Mouse (Mus musculus) stomach, embryonic 16.5 days (tissue): Measurements from ENCODE around the gene Chst15. TPM values are rescaled to one million over a fixed set of nuclear protein-coding genes. Genes with fewer than 3 reads are reported as not detected.

Experiments
- ATAC-seq: fragments of 200-750 bp; cut with Nextera tagmentation; 2 replicates; pipeline ENCODE4 v1.8.0; 2017; ENCODE audit warnings: moderate number of reproducible peaks, moderate TSS enrichment; ENCODE audit not compliant: insufficient read depth, low FRiP score
- H3K27ac ChIP-seq: fragments of 300-500 bp; sonication (generic); 2 replicates; pipeline ENCODE4 v1.5.1; 2014; ENCODE audit warnings: low read length
- H3K27me3 ChIP-seq: fragments of 300-500 bp; sonication (generic); 2 replicates; pipeline ENCODE4 v1.6.1; 2014; ENCODE audit warnings: low read length, control low read depth, mixed read lengths; ENCODE audit not compliant: control insufficient read depth, insufficient read depth
- H3K36me3 ChIP-seq: fragments of 300-500 bp; sonication (generic); 2 replicates; pipeline ENCODE4 v1.6.1; 2014; ENCODE audit warnings: low read length; ENCODE audit not compliant: control insufficient read depth, insufficient read depth
- H3K4me1 ChIP-seq: fragments of 300-500 bp; sonication (generic); 2 replicates; pipeline ENCODE4 v1.6.1; 2014; ENCODE audit warnings: low read length, control low read depth, mixed read lengths; ENCODE audit not compliant: control insufficient read depth, insufficient read depth
- H3K4me2 ChIP-seq: fragments of 300-500 bp; sonication (generic); 2 replicates; pipeline ENCODE4 v1.6.1; 2014; ENCODE audit warnings: low read depth, low read length, mixed read lengths
- H3K4me3 ChIP-seq: fragments of 300-500 bp; sonication (generic); replicated peaks from 2 replicates; pipeline ENCODE4 v1.5.1; 2014; ENCODE audit warnings: mild to moderate bottlenecking, low read length
- H3K9ac ChIP-seq: fragments of 300-500 bp; sonication (generic); 2 replicates; pipeline ENCODE4 v1.6.1; 2014; ENCODE audit warnings: low read length
- H3K9me3 ChIP-seq: fragments of 300-500 bp; sonication (generic); replicated peaks from 2 replicates; pipeline ENCODE4 v1.6.1; 2016; ENCODE audit warnings: low read length, control low read depth; ENCODE audit not compliant: control insufficient read depth
- WGBS: fragments of 180-500 bp; shearing (Covaris S2); extraction: QIAGEN DNeasy Blood & Tissue Kit; methylation state at CpG from one replicate; pipeline ENCODE4 v1.1.7; 2014; 5-methylcytosine and 5-hydroxymethylcytosine counted together
- polyA plus RNA-seq: library from polyadenylated mRNA; unstranded; fragments of >200 nt; fragmentation: Nextera tagmentation; extraction: Ambion mirVana; gene quantifications from 2 replicates; pipeline ENCODE4 v1.2.1, GENCODE M21; 2015

Gene Chst15
- polyA plus RNA-seq, 1 experiment from 2014 or later: 25.5 TPM

DNA sequence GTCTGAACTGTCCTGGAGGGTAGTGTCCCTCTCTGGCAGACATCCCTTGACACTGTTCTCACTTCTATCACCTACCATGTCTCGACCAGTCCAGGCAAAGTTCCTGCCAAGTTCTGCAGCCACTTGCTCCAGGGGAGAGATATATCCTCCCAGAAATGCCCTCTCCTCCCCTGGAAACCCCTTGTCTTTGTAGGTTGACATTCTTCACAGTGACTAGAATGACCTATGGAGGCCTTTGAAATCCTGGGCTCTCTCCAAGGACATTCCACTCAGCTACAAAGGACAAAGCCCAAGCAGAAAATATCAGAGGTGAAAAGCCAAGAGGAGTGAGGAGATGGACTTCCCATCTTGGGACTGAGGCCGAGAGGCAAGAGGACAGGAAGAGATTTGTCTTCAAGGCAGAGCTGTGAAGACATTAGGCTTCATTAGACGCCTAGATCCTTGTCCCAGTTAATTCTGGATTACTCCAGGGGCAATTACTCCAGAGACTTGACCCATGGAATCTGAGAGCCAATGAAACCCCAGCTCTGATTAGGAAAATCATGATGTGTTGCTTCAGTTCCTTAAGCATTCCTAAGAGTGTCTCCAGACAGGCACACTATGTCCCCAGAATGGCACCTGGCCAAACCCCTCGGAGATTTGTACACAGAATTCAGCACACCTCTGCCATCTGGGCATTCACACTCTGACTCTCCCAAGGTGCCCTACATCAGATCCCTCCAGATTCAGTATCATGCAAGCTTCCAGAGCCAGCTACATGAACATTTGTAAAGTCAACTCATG lies 20.2 kb downstream of the Chst15 start:
- Histone ChIP-seq H3K4me3 (no peak overlapping the region), H3K27me3 (no peaks in the 10 kb centered on the region), H3K4me1 (peaks cover 28% of the 10 kb centered on the region), H3K27ac (no peak overlapping the region), H3K4me2 (no peak overlapping the region), H3K9me3 (no peaks in the 10 kb centered on the region), H3K9ac (no peak overlapping the region), H3K36me3 (no peaks in the 10 kb centered on the region)
- no peak for ATAC-seq
- WGBS: 64% methylated on average over 4 of the region's 4 CpGs

DNA sequence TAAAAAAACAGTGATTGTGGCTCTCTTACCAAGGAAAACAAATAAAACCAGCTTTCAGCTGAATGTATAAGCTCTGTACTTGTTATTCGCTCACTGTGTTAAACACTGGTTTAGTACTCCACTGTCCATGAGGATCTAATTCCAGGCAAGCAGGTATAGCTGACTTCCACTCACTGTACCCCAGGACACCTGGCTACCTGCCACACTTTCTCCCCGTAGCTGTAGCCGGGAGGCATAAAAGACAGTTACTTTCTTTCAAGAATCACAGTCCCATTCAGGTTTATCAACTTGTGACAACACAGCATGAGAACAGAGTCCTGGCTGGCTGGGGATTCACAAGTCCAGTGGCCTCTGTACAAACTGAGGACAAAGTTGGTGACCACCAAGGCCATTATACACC lies 20.9 kb downstream of the Chst15 start:
- Histone ChIP-seq H3K36me3 (no peaks in the 10 kb centered on the region), H3K4me1 (peaks cover 21% of the 10 kb centered on the region), H3K27me3 (no peaks in the 10 kb centered on the region), H3K4me3 (no peak overlapping the region), H3K9ac (no peak overlapping the region), H3K4me2 (no peak overlapping the region), H3K9me3 (no peaks in the 10 kb centered on the region), H3K27ac (no peak overlapping the region)
- no peak for ATAC-seq
- WGBS: 66% methylated on average over 3 of the region's 3 CpGs

DNA sequence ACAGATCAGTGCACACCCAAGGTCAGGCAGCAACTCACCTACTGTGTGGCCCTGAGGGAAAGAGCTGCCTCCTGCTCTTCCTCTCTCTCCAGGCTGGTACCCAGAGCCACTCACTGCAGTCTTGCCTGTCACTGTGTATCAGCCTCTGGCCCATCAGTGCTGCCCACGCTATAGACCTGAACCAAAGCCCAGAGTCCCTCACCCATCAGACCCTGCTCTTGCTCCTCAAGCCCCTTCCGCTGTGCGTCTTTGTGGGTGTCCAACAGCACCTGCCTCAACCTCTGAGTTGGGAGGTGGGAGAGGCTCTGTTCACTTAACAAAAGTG lies 29.7 kb downstream of the Chst15 start:
- H3K36me3 ChIP-seq: no peaks in the 10 kb centered on the region
- H3K27me3 ChIP-seq: no peaks in the 10 kb centered on the region
- H3K4me3 ChIP-seq: no peak overlapping the region
- peak overlapping the region; percentile 31 for H3K4me2 ChIP-seq
- WGBS: 65% methylated on average over 3 of the region's 3 CpGs
- peak overlapping the region; percentile 22 for H3K9ac ChIP-seq
- H3K4me1 ChIP-seq: peaks cover 54% of the 10 kb centered on the region
- peak overlapping the region; percentile 89 for H3K27ac ChIP-seq
- no peaks in the 10 kb centered on the region for H3K9me3 ChIP-seq
- no peak for ATAC-seq

DNA sequence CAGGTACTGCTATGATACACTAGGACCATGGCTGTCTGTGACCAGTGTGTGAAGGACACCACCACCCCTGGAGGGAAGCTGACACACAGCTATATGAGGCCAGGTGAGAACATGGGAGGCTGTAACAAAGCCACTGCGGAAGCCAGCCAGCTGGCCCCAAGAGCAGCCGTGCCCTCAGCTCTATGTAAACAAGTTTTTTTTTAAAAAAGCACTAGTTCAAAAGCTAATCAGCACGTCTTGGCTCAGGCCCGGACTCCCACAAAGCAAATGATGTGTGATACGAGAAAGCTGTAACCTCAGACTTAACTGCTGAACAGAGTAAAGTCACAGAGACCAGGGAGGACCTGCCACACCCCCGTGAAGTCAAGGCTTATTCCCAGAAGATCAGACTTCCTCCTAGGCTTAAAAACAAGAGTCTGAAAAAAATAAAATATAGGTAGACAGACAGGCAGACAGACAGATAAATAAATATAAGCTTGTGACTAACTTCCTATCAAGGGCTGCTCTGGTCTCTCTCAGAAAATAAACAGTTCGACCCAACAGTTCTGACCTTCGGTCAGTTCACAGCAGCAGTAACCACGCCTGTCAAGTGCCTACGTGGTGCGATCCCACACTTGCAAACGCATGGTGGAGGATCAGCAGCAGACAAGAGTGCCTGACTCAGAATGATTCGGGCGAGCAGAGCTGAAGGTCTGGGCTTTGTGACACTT lies 30.2 kb downstream of the Chst15 start:
- Histone ChIP-seq H3K9me3 (no peaks in the 10 kb centered on the region), H3K9ac (peak overlapping the region; percentile 22), H3K4me1 (peaks cover 58% of the 10 kb centered on the region), H3K27me3 (no peaks in the 10 kb centered on the region), H3K4me3 (no peak overlapping the region), H3K36me3 (no peaks in the 10 kb centered on the region), H3K27ac (peak overlapping the region; percentile 89), H3K4me2 (peak overlapping the region; percentile 31)
- WGBS: 15% methylated on average over 14 of the region's 14 CpGs
- ATAC-seq: peak; percentile 75

DNA sequence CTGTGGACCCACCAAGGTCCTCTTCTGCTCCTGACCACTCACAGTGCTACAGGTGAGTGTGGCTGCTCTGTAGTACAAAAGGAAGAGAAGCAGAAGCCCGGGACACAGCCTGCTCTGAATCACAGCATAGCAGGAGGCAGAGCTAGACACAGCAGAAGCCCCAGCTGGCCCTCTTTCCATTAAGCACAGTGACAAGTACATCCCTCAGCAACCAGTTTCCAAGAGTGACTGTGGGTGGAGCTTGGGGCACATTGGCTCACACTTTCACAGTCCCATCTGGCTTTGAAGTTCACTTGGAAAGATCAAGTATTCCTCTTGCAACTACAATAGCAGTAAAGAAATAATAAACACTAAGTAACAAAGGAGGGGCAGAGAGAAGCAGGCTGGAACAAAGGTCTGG lies 32.2 kb downstream of the Chst15 start:
- no peak overlapping the region for H3K9ac ChIP-seq
- H3K9me3 ChIP-seq: no peaks in the 10 kb centered on the region
- peak overlapping the region; percentile 89 for H3K27ac ChIP-seq
- no peaks in the 10 kb centered on the region for H3K36me3 ChIP-seq
- H3K4me1 ChIP-seq: peaks cover 56% of the 10 kb centered on the region
- H3K27me3 ChIP-seq: no peaks in the 10 kb centered on the region
- H3K4me3 ChIP-seq: no peak overlapping the region
- WGBS: 20% methylated on average over 1 of the region's 1 CpGs
- peak; percentile 33 for ATAC-seq
- H3K4me2 ChIP-seq: no peak overlapping the region

DNA sequence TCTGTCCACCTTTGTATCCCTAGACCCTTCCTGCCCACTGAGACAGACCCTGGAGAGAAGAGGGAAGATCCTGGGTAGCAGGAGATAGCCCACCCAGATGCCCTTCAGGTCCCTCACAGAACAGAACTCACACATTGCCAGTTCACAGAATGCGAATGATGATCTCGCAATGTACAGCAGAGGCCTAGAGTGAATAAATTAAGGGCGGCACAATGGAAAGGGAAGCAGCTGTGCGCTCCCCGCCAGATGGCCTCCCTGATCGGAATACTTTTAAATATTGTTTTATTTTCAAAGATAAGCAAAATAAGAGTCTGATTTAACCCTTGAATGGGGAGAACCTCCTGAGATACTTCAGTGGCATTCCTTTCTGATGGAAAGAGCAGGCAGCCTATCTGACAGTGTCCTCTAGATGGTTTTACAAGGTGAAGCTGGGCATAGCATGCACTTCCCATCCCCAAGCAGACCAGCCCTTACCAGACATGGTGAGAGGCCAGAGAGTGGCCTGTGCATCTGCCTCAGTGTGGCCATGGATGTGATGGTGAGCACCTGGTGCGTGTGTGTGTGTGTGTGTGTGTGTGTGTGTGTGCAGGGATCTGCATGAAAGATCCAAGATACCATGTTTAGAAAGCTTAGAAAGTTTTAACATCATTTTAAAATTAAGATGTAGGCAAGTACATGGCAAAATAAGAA lies 32.8 kb downstream of the Chst15 start:
- H3K9ac ChIP-seq: no peak overlapping the region
- H3K36me3 ChIP-seq: no peaks in the 10 kb centered on the region
- H3K4me2 ChIP-seq: no peak overlapping the region
- no peaks in the 10 kb centered on the region for H3K9me3 ChIP-seq
- H3K27me3 ChIP-seq: no peaks in the 10 kb centered on the region
- no peak for ATAC-seq
- no peak overlapping the region for H3K4me3 ChIP-seq
- H3K4me1 ChIP-seq: peaks cover 56% of the 10 kb centered on the region
- H3K27ac ChIP-seq: peak overlapping the region; percentile 89
- 37% methylated on average over 7 of the region's 7 CpGs for WGBS

DNA sequence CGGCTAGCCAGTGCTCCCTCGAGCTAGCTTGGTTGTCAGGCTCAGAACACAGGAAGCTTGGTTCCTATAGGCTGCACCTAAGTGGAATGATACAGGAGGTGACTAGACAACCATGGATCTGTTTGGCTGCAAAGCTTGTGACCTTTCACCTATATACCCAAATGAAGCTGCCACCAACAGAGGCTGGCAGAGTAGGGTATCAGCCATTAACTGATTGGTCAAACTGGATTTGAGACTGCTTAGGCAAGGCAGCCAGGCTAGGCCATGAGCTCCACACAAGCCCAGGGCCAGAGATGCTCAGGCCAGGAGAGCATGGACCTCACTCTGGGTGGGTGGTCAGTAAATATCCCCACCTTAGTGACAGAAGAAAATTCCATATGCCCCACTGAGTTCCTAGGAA lies 34.5 kb downstream of the Chst15 start:
- H3K4me1 ChIP-seq: peaks cover 45% of the 10 kb centered on the region
- 88% methylated on average over 2 of the region's 2 CpGs for WGBS

DNA sequence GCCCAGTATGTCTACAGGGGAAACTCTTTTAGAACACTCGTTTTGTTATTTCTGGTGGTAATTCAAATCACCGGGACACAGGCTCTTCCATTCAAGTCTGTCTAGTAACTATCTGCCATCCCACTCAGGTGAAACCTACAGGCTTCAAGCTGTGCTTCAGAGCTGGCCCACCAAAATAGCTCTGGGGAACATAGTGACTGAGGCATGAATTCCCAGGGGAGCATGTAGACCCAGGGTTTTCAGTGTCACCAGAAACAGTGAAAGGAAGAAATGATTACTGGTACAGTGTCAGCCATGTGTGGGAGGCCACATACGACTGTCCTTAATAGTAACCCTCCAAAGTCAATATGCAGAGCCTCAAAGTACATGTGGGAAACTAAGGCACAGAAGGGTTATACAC lies 34.9 kb downstream of the Chst15 start:
- H3K4me1 ChIP-seq: peaks cover 42% of the 10 kb centered on the region
- H3K4me3 ChIP-seq: no peak overlapping the region

More for the DNA sequence above, 34.5 kb downstream of the Chst15 start:
- Histone ChIP-seq H3K27me3 (no peaks in the 10 kb centered on the region), H3K9me3 (no peaks in the 10 kb centered on the region), H3K9ac (no peak overlapping the region), H3K4me3 (no peak overlapping the region), H3K4me2 (no peak overlapping the region), H3K27ac (no peak overlapping the region), H3K36me3 (no peaks in the 10 kb centered on the region)
- ATAC-seq: no peak

DNA sequence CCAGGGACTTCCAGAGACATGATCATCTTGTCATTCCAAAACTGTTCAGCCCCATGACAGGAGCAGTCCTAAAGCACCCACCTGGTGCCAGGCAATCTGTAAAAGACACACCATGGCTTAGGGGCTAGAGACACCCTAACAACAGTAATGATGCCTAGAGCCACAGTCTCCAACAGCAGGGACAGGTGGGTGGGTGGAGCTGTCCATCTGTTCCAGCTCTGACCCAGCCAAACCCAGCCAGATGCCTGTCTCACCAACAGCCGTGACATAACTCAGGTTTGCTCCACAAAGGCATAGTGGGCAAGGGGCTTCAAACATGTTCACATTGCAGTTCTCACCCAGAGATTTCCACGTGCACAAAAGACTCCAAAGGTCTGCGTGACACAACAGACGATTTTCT lies 35.3 kb downstream of the Chst15 start:
- 72% methylated on average over 4 of the region's 4 CpGs for WGBS

More for the DNA sequence above, 34.9 kb downstream of the Chst15 start:
- 84% methylated on average over 3 of the region's 3 CpGs for WGBS
- no peak overlapping the region for H3K4me2 ChIP-seq
- no peak overlapping the region for H3K9ac ChIP-seq
- H3K27ac ChIP-seq: no peak overlapping the region
- ATAC-seq: no peak
- no peaks in the 10 kb centered on the region for H3K27me3 ChIP-seq
- H3K36me3 ChIP-seq: no peaks in the 10 kb centered on the region
- no peaks in the 10 kb centered on the region for H3K9me3 ChIP-seq

More for the DNA sequence above, 35.3 kb downstream of the Chst15 start:
- Histone ChIP-seq H3K9me3 (no peaks in the 10 kb centered on the region), H3K4me3 (no peak overlapping the region), H3K27ac (peak overlapping the region; percentile 70; the same call in 1 of the 2 replicates), H3K27me3 (no peaks in the 10 kb centered on the region), H3K9ac (no peak overlapping the region), H3K4me1 (peaks cover 39% of the 10 kb centered on the region), H3K4me2 (no peak overlapping the region), H3K36me3 (no peaks in the 10 kb centered on the region)
- ATAC-seq: no peak
